16 mouse cellular contexts compared by ENCODE assay signal in genomic region chr17:85071088-85071775, GRCm38 (mm10). TPM values are rescaled to one million over a fixed set of nuclear protein-coding genes. Genes with fewer than 3 reads are reported as not detected.
DNase-seq lines count a peak whose midpoint lies in the region; ATAC-seq and TF ChIP-seq lines count a peak whose summit lies in the region.
"Had no signal": no experiment of that assay in that cellular context is flagged by ENCODE, and none has a peak within 500 bp of the region (broad histone marks: within the 10 kb centered on the region; RNA-seq: fewer than 3 reads in every experiment).

No protein-coding gene starts in this region.

- peak; percentile 39; the same call in 1 of the 2 replicates for TF ChIP-seq CTCF in gastrocnemius, adult 2 months (IDR thresholded peaks at IDR 0.05)
- TF ChIP-seq CTCF in left cerebral cortex, adult 2 months (IDR thresholded peaks at IDR 0.05) = peak; percentile 46
- TF ChIP-seq CTCF in testis, adult 2 months (IDR thresholded peaks at IDR 0.05; ENCODE audit: control insufficient read depth, insufficient read depth, insufficient replicate concordance, low read depth, low read length) = peak; percentile 21; the same call in 1 of the 2 replicates
- peak; percentile 41 for TF ChIP-seq CTCF in stomach, postnatal 0 days (IDR thresholded peaks at IDR 0.05; ENCODE audit: low read depth)

- intact Hi-C loops in gastrocnemius, adult 2 months (cut with DNase I) = no loop called here
- intact Hi-C loops in left cerebral cortex, adult 2 months (cut with DNase I) = no loop called here

- no peak for ATAC-seq in stomach, postnatal 0 days (ENCODE audit: low FRiP score, low TSS enrichment)

- no peak overlapping the region for H3K4me2 ChIP-seq in stomach, postnatal 0 days (replicated peaks; ENCODE audit: low read depth)
- H3K4me2 ChIP-seq: embryonic facial prominence, embryonic 13.5 days; forebrain, embryonic 12.5 days; limb, embryonic 15.5 days had no signal

- no peak overlapping the region for H3K4me3 ChIP-seq in gastrocnemius, adult 2 months
- H3K4me3 ChIP-seq in left cerebral cortex, adult 2 months = no peak overlapping the region
- no peak overlapping the region for H3K4me3 ChIP-seq in testis, adult 2 months (ENCODE audit: control insufficient read depth, low read depth, low read length)
- no peak overlapping the region for H3K4me3 ChIP-seq in stomach, postnatal 0 days (ENCODE audit: low read depth, low read length)
- H3K4me3 ChIP-seq in embryonic facial prominence, embryonic 10.5 days = no peak overlapping the region
- H3K4me3 ChIP-seq: embryonic facial prominence, embryonic 13.5 days; forebrain, embryonic 12.5 days; limb, embryonic 15.5 days; midbrain, embryonic 10.5 days; myocyte had no signal

- TF ChIP-seq POLR2A in testis, adult 2 months (IDR thresholded peaks at IDR 0.05; ENCODE audit: control insufficient read depth, low read depth, low read length) = no peak

- no peaks in the 10 kb centered on the region for H3K4me1 ChIP-seq in testis, adult 2 months (ENCODE audit: control insufficient read depth, insufficient read depth, low read length)
- no peaks in the 10 kb centered on the region for H3K4me1 ChIP-seq in stomach, postnatal 0 days (replicated peaks; ENCODE audit: control insufficient read depth, insufficient read depth)
- H3K4me1 ChIP-seq in embryonic facial prominence, embryonic 10.5 days = peaks cover 15% of the 10 kb centered on the region

- DNase-seq in gastrocnemius, adult 2 months = no peak
- DNase-seq in gastrocnemius, postnatal 4 days (ENCODE audit: low spot score in 2 of 2) = no peak
- DNase-seq in left cerebral cortex, adult 2 months (ENCODE audit: extremely low spot score in 1 of 2, low spot score in 2 of 2) = no peak
- DNase-seq in left cerebral cortex, adult 8-10 months (ENCODE audit: low spot score in 2 of 2) = no peak
- DNase-seq in testis, postnatal 14 days (ENCODE audit: low spot score) = no peak
- DNase-seq in stomach, postnatal 0 days (ENCODE audit: low spot score) = no peak
- no peak for DNase-seq in embryonic facial prominence, embryonic 10.5 days (ENCODE audit: low spot score)
- DNase-seq: cerebellum, adult 9-11 months; heart, postnatal 36 days; kidney, adult 11 months had no signal

- TF ChIP-seq EP300 in stomach, postnatal 0 days (optimal IDR thresholded peaks at IDR 0.05) = no peak

- 91% methylated on average over 8 of the region's 8 CpGs for WGBS in stomach, postnatal 0 days
- 91% methylated on average over 8 of the region's 8 CpGs for WGBS in embryonic facial prominence, embryonic 10.5 days

- H3K27me3 ChIP-seq in testis, adult 2 months (ENCODE audit: control insufficient read depth, insufficient read depth, low read length) = no peaks in the 10 kb centered on the region
- H3K27me3 ChIP-seq in stomach, postnatal 0 days (ENCODE audit: control insufficient read depth, insufficient read depth, low read length) = no peaks in the 10 kb centered on the region
- H3K27me3 ChIP-seq in embryonic facial prominence, embryonic 10.5 days (replicated peaks; ENCODE audit: low read depth, poor library complexity, severe bottlenecking) = no peaks in the 10 kb centered on the region
- H3K27me3 ChIP-seq: embryonic facial prominence, embryonic 13.5 days; forebrain, embryonic 12.5 days; limb, embryonic 15.5 days had no signal

- H3K9me3 ChIP-seq in stomach, postnatal 0 days (ENCODE audit: control insufficient read depth, low read length) = no peaks in the 10 kb centered on the region
- H3K9me3 ChIP-seq in embryonic facial prominence, embryonic 10.5 days = no peaks in the 10 kb centered on the region
- H3K9me3 ChIP-seq: embryonic facial prominence, embryonic 13.5 days; forebrain, embryonic 12.5 days; limb, embryonic 15.5 days; midbrain, embryonic 10.5 days had no signal

- no peak overlapping the region for H3K27ac ChIP-seq in gastrocnemius, adult 2 months
- no peak overlapping the region for H3K27ac ChIP-seq in left cerebral cortex, adult 2 months
- no peak overlapping the region for H3K27ac ChIP-seq in testis, adult 2 months (ENCODE audit: control insufficient read depth, insufficient read depth, low read depth, low read length)
- H3K27ac ChIP-seq in stomach, postnatal 0 days (replicated peaks) = no peak overlapping the region
- H3K27ac ChIP-seq in embryonic facial prominence, embryonic 10.5 days (replicated peaks) = no peak overlapping the region
- H3K27ac ChIP-seq: embryonic facial prominence, embryonic 13.5 days; forebrain, embryonic 12.5 days; limb, embryonic 15.5 days; midbrain, embryonic 10.5 days had no signal

- no peak overlapping the region for H3K9ac ChIP-seq in stomach, postnatal 0 days (ENCODE audit: low read length)
- H3K9ac ChIP-seq: embryonic facial prominence, embryonic 13.5 days; forebrain, embryonic 12.5 days; limb, embryonic 15.5 days had no signal

- peaks cover 4% of the 10 kb centered on the region for H3K36me3 ChIP-seq in testis, adult 2 months (ENCODE audit: control insufficient read depth, insufficient read depth, low read length)
- peaks cover 26% of the 10 kb centered on the region for H3K36me3 ChIP-seq in stomach, postnatal 0 days (ENCODE audit: control insufficient read depth, insufficient read depth, low read length)
- H3K36me3 ChIP-seq in embryonic facial prominence, embryonic 10.5 days (replicated peaks) = peaks cover 74% of the 10 kb centered on the region

RNA-seq across cellular contexts. Expression of gene Prepl, which starts 18.8 kb away (rescaled TPM):
- 10 to 100 TPM; 20.4 to 29.6 TPM for total RNA-seq in gastrocnemius, adult 2 months (2021)
- 100 to 1,000 TPM; 179 to 185 TPM for total RNA-seq in gastrocnemius, postnatal 4 days (2021)
- 100 to 1,000 TPM; 370 to 404 TPM for total RNA-seq in left cerebral cortex, adult 2 months (2021)
- 100 to 1,000 TPM; 388 to 432 (median 406) TPM for total RNA-seq in left cerebral cortex, adult 8-10 months (2022)
- polyA plus RNA-seq in testis, adult 2 months (2012; rRNA removed) = 12.1 and 15.2 TPM in 2 replicates
- 15.5 and 15.7 TPM in 2 replicates for polyA plus RNA-seq in stomach, postnatal 0 days (2015; fragmentation: Nextera tagmentation; extraction: Ambion mirVana)
- polyA plus RNA-seq in embryonic facial prominence, embryonic 10.5 days (2016; fragmentation: Nextera tagmentation; extraction: Ambion mirVana) = 32.0 and 32.4 TPM in 2 replicates

RNA-seq across cellular contexts. Expression of gene Camkmt, which starts 19.1 kb away (rescaled TPM):
- under 1 TPM; 0.84 TPM for total RNA-seq in gastrocnemius, adult 2 months (2021)
- 1 to 10 TPM; 4.8 to 5.2 TPM for total RNA-seq in gastrocnemius, postnatal 4 days (2021)
- total RNA-seq in left cerebral cortex, adult 2 months (2021) = 10 to 100 TPM; 12.8 to 13.6 TPM
- 10 to 100 TPM; 10.1 to 13.3 (median 12.4) TPM for total RNA-seq in left cerebral cortex, adult 8-10 months (2022)
- polyA plus RNA-seq in testis, adult 2 months (2012; rRNA removed) = 4.8 and 4.9 TPM in 2 replicates
- 8.0 and 8.3 TPM in 2 replicates for polyA plus RNA-seq in stomach, postnatal 0 days (2015; fragmentation: Nextera tagmentation; extraction: Ambion mirVana)
- polyA plus RNA-seq in embryonic facial prominence, embryonic 10.5 days (2016; fragmentation: Nextera tagmentation; extraction: Ambion mirVana) = 13.2 and 14.2 TPM in 2 replicates

RNA-seq across cellular contexts. Expression of gene Slc3a1, which starts 43.1 kb away (rescaled TPM):
- total RNA-seq in gastrocnemius, adult 2 months (2021) = not detected
- under 1 TPM; 0.22 to 0.26 TPM for total RNA-seq in gastrocnemius, postnatal 4 days (2021)
- total RNA-seq in left cerebral cortex, adult 2 months (2021) = under 1 TPM; 0.26 to 0.38 TPM
- total RNA-seq in left cerebral cortex, adult 8-10 months (2022) = under 1 TPM in 1 of 4 experiments, not detected in 3; 0.23 TPM
- 0.42 and 0.77 TPM in 2 replicates for polyA plus RNA-seq in testis, adult 2 months (2012; rRNA removed)
- polyA plus RNA-seq in stomach, postnatal 0 days (2015; fragmentation: Nextera tagmentation; extraction: Ambion mirVana) = 0.88 and 1.0 TPM in 2 replicates
- polyA plus RNA-seq in embryonic facial prominence, embryonic 10.5 days (2016; fragmentation: Nextera tagmentation; extraction: Ambion mirVana) = 0.39 and 0.41 TPM in 2 replicates

Comparison
In these comparisons a context has a peak if more than half of its experiments do, and no peak if none do; other contexts are left out.
1. RNA of gene Prepl, which starts 18.8 kb away (total RNA-seq): 388 to 432 TPM in left cerebral cortex, adult 8-10 months, 370 to 404 TPM in left cerebral cortex, adult 2 months and 179 to 185 TPM in gastrocnemius, postnatal 4 days; 20.4 to 29.6 TPM in gastrocnemius, adult 2 months; every median in the first group is over 4 times any median in the second.
2. Peak in every context shown above with its lines, with median percentiles within 50 percentile points of each other: CTCF ChIP-seq.